Mouse (Mus musculus) kidney, adult 8-10 months (tissue): Measurements from ENCODE around the gene Nup43.
"Not testable (repeated sequence)": the region's sequence is repeated elsewhere in the genome, so short reads cannot be mapped to it uniquely, and the experiment has no call there.

Experiments
- DNase-seq, 2 experiments: peaks; one replicate each; pipeline ENCODE4 v3.0.0; 2022

Nup43 gene

DNA sequence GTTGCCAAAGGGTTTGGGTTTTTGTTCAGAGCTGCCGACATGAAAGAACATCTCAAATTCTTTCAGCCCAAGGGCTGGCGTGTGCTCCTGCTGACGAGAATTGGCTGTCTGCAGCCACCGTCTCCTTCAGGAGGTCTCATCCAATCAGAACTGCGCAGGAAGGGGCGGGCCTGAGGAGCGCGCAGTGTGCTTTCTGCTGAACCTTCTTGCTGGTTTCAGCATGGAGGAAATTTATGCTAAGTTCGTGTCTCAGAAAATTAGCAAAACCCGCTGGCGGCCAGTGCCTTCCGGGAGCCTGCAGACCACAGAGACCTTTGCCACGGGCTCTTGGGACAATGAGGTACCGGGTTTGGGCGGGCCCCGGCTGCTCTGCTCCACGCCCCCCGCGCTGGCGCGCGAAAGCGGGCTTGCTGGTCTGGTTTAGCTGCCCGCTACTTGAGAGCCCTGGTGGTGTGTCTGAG is at the start of gene Nup43:
TSS of gene Nup43 (plus strand) at position 162 of the 461 bp plus-strand sequence.
- DNase-seq, result peak; percentile 88 to 91

DNA sequence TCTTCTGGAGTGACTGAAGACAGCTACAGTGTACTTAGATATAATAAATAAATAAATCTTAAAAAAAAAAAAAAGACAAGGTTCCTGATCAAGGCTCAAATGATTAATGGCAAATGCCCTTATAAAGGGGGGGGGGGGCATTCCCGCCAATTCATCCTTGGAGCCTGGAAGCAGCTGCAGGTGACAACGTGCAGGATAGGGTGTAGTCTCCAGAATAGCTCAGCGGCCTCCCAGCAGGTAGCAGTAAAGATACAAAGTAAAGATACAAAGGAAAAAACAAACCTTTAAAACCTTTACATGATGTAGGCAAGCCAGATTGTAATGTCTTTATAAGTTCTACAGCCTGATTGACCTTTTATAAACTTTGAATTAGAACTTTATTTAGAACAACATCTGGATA is 49.7 kb upstream of the Nup43 start:
- not testable (repeated sequence) for DNase-seq

DNA sequence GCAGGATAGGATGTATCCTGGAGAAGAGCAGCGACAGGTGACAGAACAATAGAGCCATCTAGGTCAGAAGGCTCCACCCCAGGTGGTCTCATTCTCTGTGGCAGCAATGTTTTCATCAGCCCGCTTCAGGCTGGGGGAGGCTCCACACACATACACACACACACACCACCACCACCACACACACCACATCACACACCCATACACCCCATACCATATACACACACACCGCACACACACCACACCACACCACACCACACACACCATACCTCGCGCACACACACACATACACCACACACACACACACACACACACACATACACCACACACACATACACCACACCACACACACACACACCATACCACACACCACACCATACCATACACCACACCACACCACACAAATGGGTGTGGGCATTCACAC is 47.5 kb upstream of the Nup43 start:
- no peak for DNase-seq

DNA sequence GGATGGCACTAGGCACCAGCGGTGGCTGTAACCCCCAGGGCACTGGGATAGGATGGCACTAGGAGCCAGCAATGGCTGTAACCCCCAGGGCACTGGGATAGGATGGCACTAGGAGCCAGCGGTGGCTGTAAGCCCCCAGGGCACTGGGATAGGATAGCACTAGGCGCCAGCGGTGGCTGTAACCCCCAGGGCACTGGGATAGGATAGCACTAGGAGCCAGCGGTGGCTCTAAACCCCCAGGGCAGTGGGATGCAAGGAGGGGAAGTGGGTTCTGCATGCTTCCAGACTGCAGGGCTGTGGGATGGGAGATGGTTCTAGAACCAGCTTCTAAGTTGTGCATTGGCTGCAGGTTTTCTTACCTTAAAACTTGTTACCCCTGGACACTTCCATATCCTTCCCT is 46.6 kb upstream of the Nup43 start:
- DNase-seq, result no peak

DNA sequence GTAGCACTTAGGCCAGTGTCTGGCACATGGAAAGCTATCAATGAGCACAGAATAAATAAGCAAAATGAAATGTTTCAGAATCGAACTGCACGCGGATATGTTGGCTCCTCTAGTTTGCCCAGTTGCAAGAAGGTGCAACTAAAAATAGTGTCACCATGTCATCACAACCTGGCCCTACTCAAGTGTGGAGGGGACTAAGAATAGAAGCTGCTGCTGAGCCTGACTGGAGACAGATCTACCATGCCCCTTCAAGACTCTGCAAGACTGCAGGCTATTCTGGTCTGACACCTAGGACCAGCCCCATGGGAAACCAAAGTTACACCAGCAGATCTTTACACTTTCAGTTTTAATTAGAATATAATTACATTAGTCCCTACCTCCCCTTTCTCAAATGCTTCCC is 44.9 kb upstream of the Nup43 start:
- no peak for DNase-seq

DNA sequence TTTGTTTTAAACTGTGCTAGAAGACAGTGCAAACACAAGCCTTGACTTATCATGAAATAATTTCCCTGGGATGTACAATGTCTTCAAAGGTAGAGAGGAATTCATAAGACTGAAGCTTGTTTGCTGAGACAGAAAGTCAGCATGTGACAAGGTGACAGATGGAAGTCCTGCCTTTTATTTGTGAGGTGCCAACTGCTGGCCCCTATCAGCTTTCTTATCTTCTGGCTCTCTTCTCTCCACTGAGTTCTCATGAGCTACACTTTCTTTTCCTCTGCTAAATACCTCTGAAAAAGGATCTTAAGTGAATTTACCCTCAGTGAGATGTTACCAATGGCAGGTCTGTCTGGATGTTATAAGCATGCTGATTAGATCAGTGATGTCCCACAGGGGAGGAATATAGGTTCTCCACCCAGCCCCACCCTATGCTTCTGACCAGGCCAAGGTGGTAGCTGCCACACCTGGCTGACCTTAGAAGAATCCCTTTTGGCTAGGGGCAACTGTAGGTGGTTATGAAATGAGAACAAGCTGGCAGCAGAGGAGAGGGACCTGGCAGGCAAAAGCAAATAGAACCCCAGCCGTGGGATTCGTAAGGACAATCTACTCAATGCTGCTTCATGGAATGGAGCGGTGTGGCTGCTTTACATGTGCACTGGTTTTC is 43.3 kb upstream of the Nup43 start:
- no peak for DNase-seq

DNA sequence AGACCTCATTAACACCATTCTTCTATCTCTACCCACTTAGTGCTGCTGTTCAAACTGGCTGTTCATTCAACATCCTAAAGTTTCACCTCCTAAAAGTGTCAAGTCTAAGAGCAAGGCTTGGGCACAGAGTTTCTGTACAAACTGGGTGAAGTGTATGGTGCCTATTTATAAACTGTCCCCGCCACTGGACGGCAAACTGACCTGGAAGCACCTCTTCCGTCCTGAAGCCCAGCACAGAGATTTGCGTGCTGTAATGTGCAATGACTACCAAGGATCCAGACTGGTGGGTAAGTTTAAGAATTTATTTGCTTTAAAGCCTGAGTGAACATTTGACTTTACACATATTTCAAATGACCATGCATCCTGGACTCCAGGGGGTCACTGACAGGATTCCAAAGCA is 38.2 kb upstream of the Nup43 start:
- no peak for DNase-seq

DNA sequence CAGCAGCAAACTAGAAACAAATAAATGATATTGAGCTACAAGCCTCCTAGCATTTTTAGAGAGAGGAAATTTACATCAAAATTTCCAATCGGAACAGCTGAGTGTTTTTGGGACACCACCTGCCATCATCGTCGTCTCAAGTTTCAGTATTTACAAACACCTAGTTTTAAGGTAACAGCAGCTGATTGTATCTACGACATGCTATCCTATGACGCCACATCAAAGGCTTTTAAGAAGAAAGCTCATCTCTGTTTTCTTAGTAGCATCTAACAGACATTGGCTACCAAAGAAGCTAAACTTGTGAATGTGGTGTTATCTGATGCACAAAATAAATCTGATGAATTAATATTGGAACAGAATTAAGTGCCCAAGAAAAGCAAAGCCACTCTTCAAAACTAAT is 37.0 kb upstream of the Nup43 start:
- no peak for DNase-seq

DNA sequence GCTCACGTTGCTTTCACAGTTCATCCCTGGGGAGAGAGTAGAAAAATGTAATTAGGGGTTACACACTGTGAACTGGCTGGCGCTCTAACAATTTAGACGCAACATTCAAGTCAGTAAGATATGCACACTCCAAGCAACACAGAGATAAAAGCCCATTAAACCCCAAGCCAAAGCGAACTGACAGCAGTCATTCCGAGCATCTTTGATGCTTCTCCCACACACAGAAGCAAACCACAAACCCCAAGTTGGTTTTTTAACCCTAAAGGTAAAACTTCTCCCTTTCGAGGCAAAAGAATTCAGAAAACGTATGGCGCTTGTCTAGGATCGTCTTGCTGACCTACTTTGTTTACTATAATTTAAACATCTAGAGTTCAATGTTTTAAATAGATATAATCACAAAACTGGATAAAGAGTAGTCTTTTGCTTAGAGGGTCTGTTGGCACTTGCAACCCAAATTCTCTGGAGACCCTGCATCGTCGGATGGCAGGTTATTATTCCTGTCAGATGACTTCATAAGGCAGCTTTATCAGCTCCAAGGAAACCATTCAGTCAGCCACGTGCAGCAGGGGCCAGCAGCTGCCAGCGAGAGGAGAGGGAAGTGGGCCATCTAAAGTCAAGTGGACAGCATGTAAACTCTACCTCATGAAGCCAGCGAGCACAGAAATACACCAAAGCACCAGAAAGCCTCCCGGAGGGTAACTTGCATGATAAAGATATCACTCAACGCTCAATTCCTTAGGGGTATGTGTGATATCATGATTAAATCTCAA is 36.2 kb upstream of the Nup43 start:
- DNase-seq, result no peak

DNA sequence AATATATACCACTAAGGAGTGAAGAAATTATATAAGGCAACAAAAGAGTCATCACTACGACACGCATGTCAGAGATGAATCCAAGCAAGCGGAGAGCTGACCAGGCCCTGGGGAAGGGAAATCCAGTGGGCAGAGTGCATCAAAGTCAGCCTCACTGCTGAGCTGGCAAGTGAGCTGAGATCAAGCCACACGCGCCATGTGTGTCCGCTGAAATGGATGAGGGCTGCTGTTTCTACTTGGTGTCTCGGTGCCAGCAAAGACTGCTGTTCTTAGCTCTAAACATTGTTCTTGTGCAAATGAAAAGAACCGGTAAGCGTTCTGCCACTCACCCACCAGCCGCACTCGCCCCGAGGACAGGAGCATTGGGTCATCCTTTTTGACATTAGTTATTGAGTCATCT is 26.9 kb upstream of the Nup43 start:
- no peak for DNase-seq

DNA sequence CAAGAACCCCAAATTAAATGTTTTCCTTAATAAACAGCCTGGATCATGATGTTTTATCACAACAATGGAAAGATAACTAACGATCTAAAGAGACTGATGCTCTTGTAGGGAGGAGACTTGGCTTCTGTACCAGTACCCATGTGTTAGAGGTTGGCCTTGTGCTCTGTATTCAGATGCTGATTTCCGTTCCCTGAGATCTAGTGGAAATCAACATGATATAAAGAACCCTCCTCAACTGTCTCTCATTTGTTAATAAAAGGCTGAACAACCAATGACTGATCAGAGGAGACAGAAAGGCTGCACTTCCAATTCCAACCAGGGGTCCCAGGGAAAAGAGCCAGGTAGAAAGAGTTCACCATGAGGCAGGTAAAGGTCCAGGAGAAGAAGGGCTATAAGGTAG is 21.4 kb upstream of the Nup43 start:
- no peak for DNase-seq

DNA sequence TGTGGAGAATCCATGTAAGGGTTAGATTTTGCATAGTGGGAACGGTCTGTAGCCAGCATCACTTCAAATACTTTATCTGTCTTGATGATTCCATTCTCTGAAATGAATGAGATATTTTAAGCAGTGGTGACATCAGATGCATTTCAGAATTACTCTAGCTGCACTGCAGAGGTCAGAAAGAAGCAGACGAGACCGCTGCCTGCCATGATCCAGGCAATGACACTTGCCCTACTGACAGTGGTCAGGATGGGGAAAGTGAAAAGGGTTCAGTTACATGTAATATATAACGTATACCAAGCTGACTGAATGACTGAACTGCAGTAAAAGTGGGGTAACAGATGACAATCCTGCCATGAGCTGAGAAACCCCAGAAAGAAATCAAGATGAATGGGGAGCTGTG is 18.2 kb upstream of the Nup43 start:
- no peak for DNase-seq

DNA sequence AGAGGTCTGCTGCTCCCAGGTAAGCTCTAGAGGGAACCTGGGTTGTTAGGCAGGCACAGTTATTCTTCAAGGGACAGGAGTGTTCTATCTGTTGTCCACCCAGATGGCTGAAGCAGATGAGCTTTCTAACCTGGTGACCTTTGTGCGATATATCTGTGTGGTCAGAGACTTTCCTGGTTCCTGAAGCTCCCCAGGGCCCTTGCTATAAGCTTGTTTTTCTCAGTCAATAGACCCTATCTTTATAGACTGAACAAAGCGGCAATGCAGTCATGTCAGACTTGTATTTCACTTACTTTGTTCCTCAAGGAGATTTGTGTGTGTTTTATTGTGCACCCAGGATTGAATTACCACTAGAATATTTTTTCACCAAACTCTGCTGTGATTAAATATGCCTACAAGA is 16.2 kb upstream of the Nup43 start:
- DNase-seq, result no peak

DNA sequence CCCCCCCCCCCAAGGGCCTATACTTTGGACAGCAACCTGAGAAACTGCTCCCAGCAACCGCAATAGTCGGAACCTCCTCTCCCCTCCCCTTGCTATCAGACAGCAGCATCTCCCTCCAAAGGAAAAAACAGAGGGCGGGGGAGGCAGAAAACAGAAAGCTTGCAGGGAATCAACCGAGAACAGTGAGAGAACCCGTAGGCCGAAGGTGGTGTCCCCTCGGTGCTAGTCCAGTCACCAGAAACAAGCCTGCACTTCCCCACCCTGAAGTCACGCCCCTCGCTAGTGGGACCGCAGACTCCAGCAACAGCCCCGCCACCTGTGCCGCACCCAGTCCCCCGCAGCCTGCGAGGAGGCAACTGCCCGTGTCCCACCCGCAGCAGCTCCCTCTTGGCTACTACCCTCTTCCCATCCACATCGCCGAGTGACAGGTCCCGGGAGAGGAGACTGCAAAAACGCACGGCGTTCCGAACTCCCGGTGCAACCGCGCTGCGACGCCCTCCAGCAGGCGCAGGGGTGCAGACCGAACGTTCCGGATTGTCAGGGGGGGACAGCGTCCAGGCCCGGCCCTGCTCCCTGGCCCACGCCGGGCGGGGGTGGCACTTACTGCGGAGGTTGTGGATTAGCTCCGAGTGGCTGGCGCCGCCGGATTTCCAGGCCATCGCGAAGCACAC is 4.7 kb upstream of the Nup43 start:
- DNase-seq, result peak in 1 of 2 experiments; percentile 21

DNA sequence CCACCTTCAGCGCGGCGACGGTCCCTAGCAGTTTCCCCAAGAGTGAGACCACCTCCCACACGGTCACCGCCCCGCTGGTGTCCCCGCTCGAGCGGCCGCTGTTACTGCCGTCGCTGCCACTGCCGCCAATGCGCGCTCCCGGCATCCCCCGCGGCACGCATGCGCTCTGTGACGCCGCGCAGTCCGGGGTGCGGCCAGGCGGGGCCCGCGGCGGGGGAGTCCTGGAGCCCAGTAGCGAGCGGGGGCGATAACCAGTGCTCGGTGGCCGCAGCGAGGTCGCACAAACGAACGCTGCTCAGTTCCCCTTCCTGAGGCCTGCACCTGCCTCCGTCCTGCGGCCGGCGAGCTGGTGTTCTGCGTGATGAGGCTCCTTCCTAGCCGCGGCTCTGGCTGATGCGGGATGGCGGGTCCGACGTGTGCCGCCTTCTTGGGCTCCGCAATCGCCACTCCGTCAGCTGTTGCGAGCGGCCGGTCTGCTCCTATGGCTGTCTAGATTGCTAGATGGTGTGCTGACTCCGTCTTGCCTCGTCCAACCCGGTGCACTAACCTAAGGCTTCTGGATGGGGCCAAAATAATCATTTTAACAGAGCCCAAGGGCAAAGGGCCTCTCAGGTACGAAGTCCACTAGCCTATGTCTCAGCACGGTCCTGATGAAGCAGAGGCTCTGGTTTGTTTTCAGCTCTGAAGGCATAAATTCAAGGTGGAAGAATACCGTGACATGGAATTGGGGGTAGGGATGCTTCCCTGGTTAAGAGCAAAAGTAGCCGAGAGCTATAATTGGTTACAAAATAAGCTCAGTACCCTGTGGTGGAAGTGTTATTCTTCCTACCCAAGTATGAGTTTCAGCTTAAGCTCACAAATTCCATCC is 3.9 kb upstream of the Nup43 start:
- peak; percentile 89 for DNase-seq

DNA sequence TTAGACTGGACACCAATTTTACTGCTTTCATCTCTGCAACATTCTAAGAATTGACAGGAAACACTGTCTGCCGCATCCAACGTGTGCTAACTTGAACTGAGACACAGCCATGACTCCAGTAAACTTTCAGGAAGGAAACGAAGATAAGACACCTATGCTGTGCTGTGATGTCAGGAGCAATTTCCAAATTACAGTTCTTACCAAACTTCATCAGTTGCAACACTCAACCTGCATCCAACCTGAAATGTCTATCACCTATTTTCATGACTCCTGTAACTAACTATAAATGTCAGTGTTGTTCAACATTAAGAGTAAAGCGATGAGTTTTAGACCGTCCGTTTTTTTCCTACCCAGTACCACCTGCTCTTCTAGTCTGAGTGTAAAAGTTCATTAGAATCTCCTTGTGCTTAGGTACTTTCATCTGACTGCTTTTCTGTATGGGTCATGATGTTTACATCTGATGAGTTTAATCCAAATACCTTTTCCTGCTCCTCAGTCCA is 3.2 kb upstream of the Nup43 start:
- no peak for DNase-seq

DNA sequence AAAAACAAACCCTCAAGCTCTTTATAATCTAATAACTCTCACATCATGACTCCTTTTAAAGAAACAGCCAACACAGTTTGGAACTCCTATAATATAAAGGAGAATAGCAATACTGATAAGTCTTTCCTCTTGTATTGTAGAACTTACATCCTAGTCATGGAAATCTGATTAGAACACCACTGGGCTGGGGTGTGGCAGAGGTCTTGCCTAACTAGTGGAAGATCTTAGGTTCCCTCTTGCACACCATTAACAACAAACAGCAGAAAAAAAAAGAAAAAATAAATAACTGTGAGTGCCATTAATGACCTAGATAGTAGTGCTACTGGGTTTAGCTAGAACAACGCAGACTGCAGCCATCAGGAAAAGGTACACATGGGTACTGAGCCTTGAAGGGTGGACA is 2.4 kb upstream of the Nup43 start:
- no peak for DNase-seq

DNA sequence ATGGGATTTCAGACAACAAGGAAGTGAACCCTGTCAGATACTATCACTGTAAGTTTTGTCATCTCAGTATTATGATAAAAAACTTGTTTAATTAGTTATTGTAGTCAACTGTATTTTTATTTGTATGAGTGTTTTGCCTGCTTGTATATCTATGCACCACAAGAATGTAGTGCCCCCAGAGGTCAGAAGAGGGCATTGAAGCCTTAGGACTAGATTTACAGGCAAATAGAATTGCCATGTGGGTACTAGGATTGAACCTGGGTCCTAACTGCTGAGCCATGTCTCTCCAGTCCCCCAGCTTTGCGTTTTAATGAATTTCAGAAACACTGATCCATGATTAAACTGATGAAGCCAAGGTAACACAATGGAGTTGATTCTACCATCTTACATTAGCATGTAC is 6.4 kb downstream of the Nup43 start:
- DNase-seq, result peak in 1 of 2 experiments; percentile 24

DNA sequence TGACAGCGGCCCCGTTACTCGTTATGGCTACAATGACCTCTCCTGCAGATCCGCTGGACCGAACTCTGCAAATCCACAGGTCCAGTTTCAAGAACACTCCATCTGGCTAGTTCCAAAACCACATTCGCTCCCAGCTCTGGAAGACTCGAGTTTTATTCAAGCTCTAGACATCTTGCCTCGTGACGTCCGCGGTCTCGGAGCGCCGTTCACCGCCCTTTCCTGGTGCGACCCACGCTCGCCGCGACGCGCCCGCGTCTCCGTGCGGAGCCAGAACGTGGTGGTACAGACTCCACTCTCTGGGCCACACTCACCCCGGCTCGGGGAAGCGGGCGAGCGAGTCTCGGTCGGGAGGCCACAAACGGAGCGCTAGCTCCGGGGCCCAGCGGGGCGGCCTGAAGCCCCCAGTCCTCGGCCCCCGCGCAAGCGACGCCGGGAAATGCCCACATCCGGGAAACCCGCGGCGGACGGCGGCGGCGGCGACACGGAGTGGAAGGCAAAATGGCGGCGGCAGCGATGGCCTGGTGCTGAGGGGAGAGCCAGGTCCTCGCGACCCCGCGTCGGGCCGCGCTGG is 13.5 kb downstream of the Nup43 start, which contains the start of the genes Pcmt1 and Lats1:
TSS of gene Pcmt1 (minus strand) at position 406 of the 571 bp plus-strand sequence.
TSS of gene Lats1 (plus strand) at position 484 of the 571 bp plus-strand sequence.
- DNase-seq, result peak; percentile 54 to 83

DNA sequence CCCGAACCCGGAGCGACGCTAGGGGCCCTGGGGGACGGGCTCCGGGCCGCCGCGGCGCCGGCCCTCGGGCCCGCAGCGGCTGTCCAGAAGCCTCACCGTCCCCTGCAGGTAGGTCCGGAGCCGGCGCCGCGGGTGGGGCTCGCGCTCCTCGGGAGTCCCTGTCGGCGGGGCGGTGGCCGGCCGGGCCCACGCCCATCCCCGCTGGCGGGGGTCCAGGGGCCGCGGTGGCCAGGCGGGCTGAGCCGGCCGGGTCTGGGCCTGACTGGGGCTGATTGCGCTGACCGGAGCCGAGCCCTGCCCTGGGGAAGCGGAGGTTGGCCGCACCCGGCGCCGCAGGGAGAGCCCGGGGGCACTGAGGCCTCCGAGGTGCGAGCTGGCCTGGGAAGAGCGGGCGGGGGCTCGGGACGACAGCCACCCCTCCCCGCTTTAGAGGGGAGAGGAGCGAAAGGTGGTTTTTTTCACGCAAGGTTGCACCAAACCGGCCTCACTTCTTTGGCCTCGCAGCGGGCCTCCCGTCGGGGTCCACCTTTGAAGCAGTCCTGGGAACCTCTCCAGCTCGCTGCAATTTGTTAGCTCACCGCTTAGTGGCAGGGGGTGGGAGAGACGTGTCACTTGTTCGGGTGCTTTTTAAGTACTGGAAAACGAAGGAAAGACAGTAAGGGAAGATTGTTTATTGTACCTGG is 14.2 kb downstream of the Nup43 start:
- DNase-seq, result peak; percentile 69 to 71

DNA sequence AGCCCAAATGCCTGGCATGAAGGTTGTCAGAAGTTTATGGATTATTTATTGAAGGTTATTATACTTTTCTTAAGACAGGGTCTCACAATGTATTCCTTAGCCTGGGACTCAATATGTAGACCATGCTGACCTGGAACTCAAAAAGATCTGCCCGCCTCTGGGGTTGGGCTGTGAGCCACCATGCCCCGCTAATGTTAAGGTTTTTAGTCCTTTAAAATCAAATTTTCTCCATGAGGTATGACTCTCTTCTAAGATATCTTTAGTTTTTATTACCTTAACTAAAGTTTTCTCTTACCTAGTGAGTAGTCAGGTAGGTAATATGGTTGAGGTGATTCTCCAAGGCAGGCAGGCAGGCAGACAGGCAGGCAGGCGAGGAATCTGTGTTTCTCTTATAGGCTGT is 14.9 kb downstream of the Nup43 start:
- DNase-seq, result no peak

DNA sequence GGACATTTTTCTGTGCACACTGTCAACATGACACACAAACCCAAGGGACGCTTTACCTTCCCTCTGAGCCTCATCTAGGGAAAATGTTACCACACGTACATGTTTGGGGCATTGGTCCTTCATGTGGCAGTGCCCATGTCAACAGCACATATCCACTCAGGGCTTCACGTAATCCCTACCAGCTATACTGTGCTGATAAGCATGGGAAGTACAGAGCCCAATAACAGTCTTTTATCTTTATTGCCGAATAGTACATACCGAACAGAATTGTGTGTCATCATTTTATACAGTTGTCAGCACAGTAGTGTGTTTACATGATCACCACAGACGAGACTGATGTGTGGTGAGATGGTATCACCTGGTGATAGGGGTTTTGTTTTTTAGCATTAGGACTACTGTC is 19.6 kb downstream of the Nup43 start:
- DNase-seq, result no peak
